Mouse (Mus musculus): ENCODE data around the gene Mgat5.

DNA sequence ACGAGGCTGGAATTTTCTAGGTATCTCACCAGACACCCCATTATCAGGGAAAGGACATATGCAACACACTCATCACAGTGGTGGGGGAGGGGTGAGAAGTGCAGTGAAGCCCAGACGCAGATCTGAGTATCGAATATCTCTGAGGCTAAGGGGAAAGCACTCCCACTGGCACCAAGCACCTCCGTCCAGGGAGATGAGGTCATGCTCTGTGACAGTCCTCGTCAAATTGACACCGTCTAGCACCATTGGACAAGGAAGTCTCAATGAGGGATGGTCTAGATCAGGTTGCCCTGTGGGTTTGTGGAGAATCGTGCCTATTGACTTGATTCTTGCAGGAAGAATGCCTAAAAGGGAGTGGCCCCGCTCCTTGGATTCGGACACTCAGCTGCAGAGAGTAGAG lies 293.9 kb downstream of the Mgat5 start:
- TF ChIP-seq GATA1 (IDR thresholded peaks at IDR 0.05; ENCODE audit: borderline replicate concordance, low read length) (no peak), FLI1 (IDR thresholded peaks at IDR 0.05; ENCODE audit: low read length) (no peak)
